Mouse (Mus musculus) heart, adult 2 months (tissue): ENCODE data around the gene Papolb. TPM values are rescaled to one million over a fixed set of nuclear protein-coding genes. Genes with fewer than 3 reads are reported as not detected.

Experiments
- DNase-seq, 2 experiments: peaks; one replicate each; pipeline ENCODE4 v3.0.0; 2021
- H3K27ac ChIP-seq: fragments of 200-600 bp; 2 replicates; pipeline ENCODE4 v1.8.1; 2022
- H3K27me3 ChIP-seq: fragments of 200-500 bp; 2 replicates; pipeline ENCODE4 v1.6.1; 2012; ENCODE audit warnings: mild to moderate bottlenecking, low read length, inconsistent platforms, mixed read lengths; ENCODE audit not compliant: control insufficient read depth, insufficient read depth
- H3K36me3 ChIP-seq: fragments of 200-500 bp; 2 replicates; pipeline ENCODE4 v1.6.1; 2012; ENCODE audit warnings: low read length, inconsistent platforms; ENCODE audit not compliant: control insufficient read depth, insufficient read depth
- H3K4me1 ChIP-seq: fragments of 200-500 bp; 2 replicates; pipeline ENCODE4 v1.6.1; 2011; ENCODE audit warnings: low read length; ENCODE audit not compliant: control insufficient read depth, insufficient read depth
- H3K4me3 ChIP-seq: fragments of 200-600 bp; 2 replicates; pipeline ENCODE4 v1.8.1; 2022
- H3K79me2 ChIP-seq: fragments of 200-500 bp; replicated peaks from 2 replicates; pipeline ENCODE4 v1.6.1; 2012; ENCODE audit warnings: mild to moderate bottlenecking, inconsistent platforms, low read length, moderate library complexity, mixed read lengths; ENCODE audit not compliant: control insufficient read depth, insufficient read depth
- H3K9ac ChIP-seq: fragments of 200-500 bp; 2 replicates; pipeline ENCODE4 v1.6.1; 2012; ENCODE audit warnings: low read depth, mild to moderate bottlenecking, control low read depth, inconsistent platforms, low read length, mixed read lengths
- CTCF ChIP-seq: fragments of 200-600 bp; IDR thresholded peaks from 2 replicates; pipeline ENCODE4 v1.8.1; 2022; ENCODE audit warnings: antibody characterized with exemption, mild to moderate bottlenecking, moderate library complexity
- EP300 ChIP-seq: fragments of 200-500 bp; IDR thresholded peaks from 2 replicates; pipeline ENCODE4 v1.6.1; 2011; ENCODE audit warnings: low read depth, low read length, control low read depth; ENCODE audit not compliant: insufficient read depth
- POLR2A ChIP-seq: fragments of 200-500 bp; IDR thresholded peaks from 2 replicates; pipeline ENCODE4 v1.6.1; 2011; ENCODE audit warnings: mild to moderate bottlenecking, low read depth, low read length, control low read depth; ENCODE audit not compliant: insufficient read depth
- WGBS: fragments of 180-500 bp; shearing (Covaris S2); methylation state at CpG from one replicate; pipeline ENCODE4 v1.1.7; 2018; 5-methylcytosine and 5-hydroxymethylcytosine counted together
- intact Hi-C: fragments of 180-260 bp; cut with DNase I; formaldehyde crosslinking; loops from one replicate; pipeline ENCODE4 v1.15.1; 2025
- polyA plus RNA-seq: library from polyadenylated mRNA; depleted of rRNA; stranded (reverse); fragments of >200 nt; gene quantifications from 2 replicates; pipeline ENCODE4 v1.2.3, GENCODE M21; 2012
- total RNA-seq, 2 experiments: library from RNA; stranded (reverse); gene quantifications; 2 replicates each; pipeline ENCODE4 v1.2.3; 2021

Gene Papolb
- total and polyA plus RNA-seq, 3 experiments, result 0.04 to 0.10 TPM; not detected in 1

GRCm38 (mm10) chr5:142509141-142510060 is 20.5 kb downstream of the Papolb start:
- Histone ChIP-seq H3K4me3 (no peak overlapping the region), H3K4me1 (no peaks in the 10 kb centered on the region), H3K27ac (peak overlapping the region; percentile 49; the same call in 1 of the 2 replicates), H3K36me3 (no peaks in the 10 kb centered on the region), H3K9ac (no peak overlapping the region), H3K27me3 (no peaks in the 10 kb centered on the region), H3K79me2 (no peaks in the 10 kb centered on the region)
- intact Hi-C loops, result no loop called here
- no peak for TF ChIP-seq POLR2A
- TF ChIP-seq CTCF, result no peak
- no peak for TF ChIP-seq EP300
- 33% methylated on average over 15 of the region's 15 CpGs for WGBS
- DNase-seq, result peak in 1 of 2 experiments; percentile 38

GRCm38 (mm10) chr5:142505695-142506423 is 24.0 kb downstream of the Papolb start:
- Histone ChIP-seq H3K27ac (no peak overlapping the region), H3K36me3 (no peaks in the 10 kb centered on the region), H3K4me1 (no peaks in the 10 kb centered on the region), H3K79me2 (no peaks in the 10 kb centered on the region), H3K9ac (no peak overlapping the region), H3K27me3 (no peaks in the 10 kb centered on the region), H3K4me3 (no peak overlapping the region)
- WGBS, result 70% methylated on average over 3 of the region's 3 CpGs
- intact Hi-C loops, result no loop called here
- TF ChIP-seq CTCF, result peak; percentile 27
- TF ChIP-seq POLR2A, result no peak
- DNase-seq, result no peak

DNA sequence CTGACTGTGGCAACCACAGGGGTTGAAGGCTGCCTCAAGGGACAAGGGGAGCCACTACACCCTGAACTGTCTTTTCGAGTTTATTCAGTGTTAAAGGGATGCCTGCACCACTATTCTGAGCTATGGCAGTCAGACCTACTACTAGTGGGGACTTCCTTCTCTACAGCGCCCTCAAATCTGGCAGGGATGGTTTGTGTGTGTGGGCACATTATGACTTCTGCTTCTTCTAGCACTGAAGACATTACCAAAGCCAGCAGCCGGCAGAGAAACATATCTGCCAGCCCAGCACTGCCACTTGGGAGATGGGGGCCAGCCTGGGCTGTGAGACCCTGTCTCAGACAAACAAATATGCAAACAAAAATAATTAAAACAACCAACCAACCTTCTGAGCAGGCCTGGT is 25.7 kb downstream of the Papolb start:
- Histone ChIP-seq H3K9ac (no peak overlapping the region), H3K4me3 (no peak overlapping the region), H3K27me3 (no peaks in the 10 kb centered on the region), H3K36me3 (no peaks in the 10 kb centered on the region), H3K79me2 (no peaks in the 10 kb centered on the region), H3K27ac (no peak overlapping the region), H3K4me1 (no peaks in the 10 kb centered on the region)
- DNase-seq, result no peak
- TF ChIP-seq EP300 (no peak), POLR2A (no peak), CTCF (no peak)
- intact Hi-C loops, result loop anchor here (5.0 kb wide), 1 partner anchor 118 kb away; no protein-coding TSS in a partner anchor
- WGBS, result 80% methylated on average over 3 of the region's 3 CpGs

GRCm38 (mm10) chr5:142502414-142502813 is 27.5 kb downstream of the Papolb start:
- DNase-seq, result peak; percentile 71 to 76

DNA sequence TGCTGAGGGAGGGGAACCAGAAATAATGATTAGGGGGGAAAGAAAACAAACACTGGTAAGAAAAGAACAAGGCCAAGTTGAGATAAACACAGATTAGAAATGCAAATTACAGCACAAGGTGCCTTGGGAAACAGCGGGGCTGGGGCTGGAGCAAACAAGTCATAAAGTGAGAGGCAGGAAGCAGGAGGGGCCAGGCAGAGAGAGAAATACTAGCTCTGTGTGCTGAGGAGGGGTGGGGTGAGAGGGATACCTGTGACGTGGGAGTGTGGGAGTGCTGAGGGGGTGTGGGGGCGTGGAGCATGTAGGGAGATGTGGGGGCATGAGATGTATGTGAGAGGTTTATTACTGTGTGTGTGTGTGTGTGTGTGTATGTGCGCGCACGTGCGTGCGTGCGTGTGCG is 29.0 kb downstream of the Papolb start:
- Histone ChIP-seq H3K36me3 (no peaks in the 10 kb centered on the region), H3K27ac (no peak overlapping the region), H3K79me2 (no peaks in the 10 kb centered on the region), H3K27me3 (no peaks in the 10 kb centered on the region), H3K9ac (no peak overlapping the region), H3K4me1 (no peaks in the 10 kb centered on the region), H3K4me3 (no peak overlapping the region)
- TF ChIP-seq POLR2A, result no peak
- no peak for TF ChIP-seq EP300
- TF ChIP-seq CTCF, result no peak
- WGBS, result 77% methylated on average over 10 of the region's 10 CpGs
- intact Hi-C loops, result loop anchor here (5.0 kb wide), 1 partner anchor 121 kb away; no protein-coding TSS in a partner anchor
- no peak for DNase-seq

More at GRCm38 (mm10) chr5:142502414-142502813, 27.5 kb downstream of the Papolb start:
- TF ChIP-seq CTCF (peak; percentile 85), POLR2A (no peak), EP300 (peak; percentile 78; the same call in 1 of the 2 replicates)
- intact Hi-C loops, result loop anchor here (1.0 to 5.0 kb wide), 3 partner anchors 49 to 216 kb away; partner anchors contain the start of gene Radil
- Histone ChIP-seq H3K4me3 (no peak overlapping the region), H3K36me3 (no peaks in the 10 kb centered on the region), H3K4me1 (no peaks in the 10 kb centered on the region), H3K27ac (no peak overlapping the region), H3K79me2 (no peaks in the 10 kb centered on the region), H3K27me3 (no peaks in the 10 kb centered on the region), H3K9ac (no peak overlapping the region)
- WGBS, result 2% methylated on average over 3 of the region's 3 CpGs

GRCm38 (mm10) chr5:142498964-142499363 is 30.9 kb downstream of the Papolb start:
- 61% methylated on average over 3 of the region's 3 CpGs for WGBS
- TF ChIP-seq POLR2A (no peak), EP300 (no peak), CTCF (peak; percentile 69)
- H3K4me1 ChIP-seq, result no peaks in the 10 kb centered on the region

More at GRCm38 (mm10) chr5:142498964-142499363, 30.9 kb downstream of the Papolb start:
- Histone ChIP-seq H3K36me3 (no peaks in the 10 kb centered on the region), H3K27me3 (no peaks in the 10 kb centered on the region), H3K9ac (no peak overlapping the region), H3K27ac (no peak overlapping the region), H3K79me2 (no peaks in the 10 kb centered on the region), H3K4me3 (no peak overlapping the region)
- intact Hi-C loops, result no loop called here
- DNase-seq, result no peak
